Mouse (Mus musculus): ENCODE measurements around the gene Atrip.

DNA sequence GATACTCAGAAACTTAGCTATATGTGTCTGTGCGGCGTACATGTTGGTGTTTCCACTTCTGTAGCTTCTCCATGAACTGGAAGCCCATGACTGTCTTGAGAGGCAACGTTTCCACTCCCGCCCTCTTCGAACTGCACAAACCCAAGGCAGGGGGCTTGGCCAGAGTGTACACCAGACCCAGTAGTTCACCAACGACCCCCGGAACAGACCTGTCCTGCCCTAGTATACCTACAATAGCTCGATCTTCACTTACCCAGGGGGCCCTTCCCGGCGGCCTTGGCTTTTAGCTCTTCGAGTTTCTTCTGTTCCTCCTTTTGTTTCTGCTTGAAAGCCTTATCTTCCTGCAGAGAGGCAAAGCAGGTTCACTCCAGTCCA is 7.8 kb upstream of the Atrip start:
- TF ChIP-seq GATA1 (IDR thresholded peaks at IDR 0.05; ENCODE audit: low read length) (no peak), TAL1 (IDR thresholded peaks at IDR 0.05; ENCODE audit: low read length) (no peak)

Data from erythroblast, embryonic 14.5 days (primary cell).